In genomic region chr3:151948015-151948645, GRCm38 (mm10) we compare ENCODE assay signal across 18 mouse cellular contexts.
"Had no signal": no experiment of that assay in that cellular context is flagged by ENCODE, and none has a peak within 500 bp of the region (broad histone marks: within the 10 kb centered on the region; RNA-seq: fewer than 3 reads in every experiment).

No protein-coding gene starts in this region.

- H3K9ac ChIP-seq: liver, embryonic 15.5 days; liver, postnatal 0 days; lung, embryonic 15.5 days; midbrain, embryonic 13.5 days; midbrain, embryonic 15.5 days; neural tube, embryonic 13.5 days; neural tube, embryonic 15.5 days had no signal

- ATAC-seq: liver, postnatal 0 days; lung, postnatal 0 days; midbrain, embryonic 13.5 days; midbrain, embryonic 15.5 days had no signal

- H3K4me3 ChIP-seq: liver, embryonic 15.5 days; lung, embryonic 15.5 days; megakaryocyte, embryonic 14.5 days; midbrain, embryonic 13.5 days; midbrain, embryonic 15.5 days; myocyte; neural tube, embryonic 13.5 days; neural tube, embryonic 15.5 days had no signal

- H3K36me3 ChIP-seq: liver, embryonic 15.5 days; lung, embryonic 15.5 days; midbrain, embryonic 13.5 days; midbrain, embryonic 15.5 days; neural tube, embryonic 13.5 days; neural tube, embryonic 15.5 days had no signal

- H3K27ac ChIP-seq: liver, embryonic 15.5 days; lung, embryonic 15.5 days; midbrain, embryonic 13.5 days; midbrain, embryonic 15.5 days; neural tube, embryonic 13.5 days; neural tube, embryonic 15.5 days had no signal

- H3K27me3 ChIP-seq: liver, embryonic 15.5 days; lung, embryonic 15.5 days; megakaryocyte, embryonic 14.5 days; midbrain, embryonic 13.5 days; midbrain, embryonic 15.5 days; neural tube, embryonic 13.5 days; neural tube, embryonic 15.5 days had no signal

- H3K9me3 ChIP-seq: liver, embryonic 15.5 days; lung, embryonic 15.5 days; megakaryocyte, embryonic 14.5 days; midbrain, embryonic 13.5 days; midbrain, embryonic 15.5 days; neural tube, embryonic 13.5 days; neural tube, embryonic 15.5 days had no signal

- H3K4me1 ChIP-seq: liver, embryonic 15.5 days; lung, embryonic 15.5 days; midbrain, embryonic 13.5 days; midbrain, embryonic 15.5 days; neural tube, embryonic 13.5 days; neural tube, embryonic 15.5 days had no signal

- DNase-seq: liver, postnatal 0 days; lung, adult 2 months; lung, postnatal 4 days; right cerebral cortex, postnatal 14 days; spleen, adult 18-20 months; thymus, adult 2 months; thymus, postnatal 25 days; thymus, postnatal 4 days had no signal

- H3K4me2 ChIP-seq: liver, embryonic 15.5 days; lung, embryonic 15.5 days; midbrain, embryonic 11.5 days; midbrain, embryonic 13.5 days; midbrain, embryonic 15.5 days; neural tube, embryonic 13.5 days; neural tube, embryonic 15.5 days had no signal
